Mouse (Mus musculus) hindbrain, embryonic 15.5 days (tissue): ENCODE measurements around the gene Kdm2a. TPM values are rescaled to one million over a fixed set of nuclear protein-coding genes. Genes with fewer than 3 reads are reported as not detected.
A peak's percentile ranks its signal among the peaks of the same experiment; 100 is the strongest.
"Not testable (repeated sequence)": the region's sequence is repeated elsewhere in the genome, so short reads cannot be mapped to it uniquely, and the experiment has no call there.

Experiments used
- ATAC-seq: fragments of 200-750 bp; cut with Nextera tagmentation; 2 replicates; pipeline ENCODE4 v1.8.0; 2017; ENCODE audit warnings: low read depth, moderate number of reproducible peaks, moderate TSS enrichment; ENCODE audit not compliant: low FRiP score
- H3K27ac ChIP-seq: fragments of 300-500 bp; sonication (generic); replicated peaks from 2 replicates; pipeline ENCODE4 v1.5.1; 2015; ENCODE audit warnings: mild to moderate bottlenecking, inconsistent platforms
- H3K27me3 ChIP-seq: fragments of 300-500 bp; sonication (generic); 2 replicates; pipeline ENCODE4 v1.6.1; 2015; ENCODE audit warnings: control low read depth, inconsistent platforms
- H3K36me3 ChIP-seq: fragments of 300-500 bp; sonication (generic); 2 replicates; pipeline ENCODE4 v1.6.1; 2015; ENCODE audit warnings: control low read depth, inconsistent platforms
- H3K4me1 ChIP-seq: fragments of 300-500 bp; sonication (generic); replicated peaks from 2 replicates; pipeline ENCODE4 v1.6.1; 2015; ENCODE audit warnings: control low read depth, inconsistent platforms
- H3K4me2 ChIP-seq: fragments of 300-500 bp; sonication (generic); 2 replicates; pipeline ENCODE4 v1.6.1; 2015; ENCODE audit warnings: moderate library complexity, mild to moderate bottlenecking, inconsistent platforms
- H3K4me3 ChIP-seq: fragments of 300-500 bp; sonication (generic); 2 replicates; pipeline ENCODE4 v1.5.1; 2015; ENCODE audit warnings: mild to moderate bottlenecking, inconsistent platforms
- H3K9ac ChIP-seq: fragments of 300-500 bp; sonication (generic); 2 replicates; pipeline ENCODE4 v1.6.1; 2015; ENCODE audit warnings: inconsistent platforms
- H3K9me3 ChIP-seq: fragments of 300-500 bp; sonication (generic); 2 replicates; pipeline ENCODE4 v1.6.1; 2016; ENCODE audit warnings: control low read depth, inconsistent platforms
- WGBS: fragments of 180-500 bp; shearing (Covaris S2); methylation state at CpG from one replicate; pipeline ENCODE4 v1.1.7; 2015; 5-methylcytosine and 5-hydroxymethylcytosine counted together
- polyA plus RNA-seq: library from polyadenylated mRNA; unstranded; fragments of >200 nt; fragmentation: Nextera tagmentation; extraction: Ambion mirVana; gene quantifications from 2 replicates; pipeline ENCODE4 v1.2.1, GENCODE M21; 2015

The Kdm2a gene
- polyA plus RNA-seq, 1 experiment from 2014 or later: 36.3 TPM

DNA sequence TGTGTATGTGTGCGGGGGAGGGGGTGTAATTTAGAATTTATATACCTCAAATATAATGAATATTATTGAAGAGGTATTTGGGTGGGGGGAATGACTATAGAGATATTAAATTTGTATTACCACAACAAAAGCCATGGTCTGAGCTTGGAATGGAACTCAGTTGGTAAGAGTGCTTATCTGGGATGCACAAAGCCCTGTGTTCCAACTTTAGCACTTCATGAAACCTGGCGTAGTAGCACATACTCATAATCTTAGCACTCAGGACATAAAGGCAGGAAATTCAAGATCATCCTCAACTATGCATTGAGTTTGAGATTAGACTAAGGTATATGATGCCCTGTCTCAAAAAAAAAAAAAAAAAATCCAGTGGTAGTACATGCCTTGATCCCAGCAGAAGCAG is 6.8 kb upstream of the Kdm2a start:
- H3K4me2 ChIP-seq: no peak overlapping the region
- no peaks in the 10 kb centered on the region for H3K36me3 ChIP-seq
- H3K27ac ChIP-seq: no peak overlapping the region
- no peak overlapping the region for H3K4me3 ChIP-seq
- no peak overlapping the region for H3K9ac ChIP-seq
- H3K27me3 ChIP-seq: no peaks in the 10 kb centered on the region
- ATAC-seq: no peak
- 99% methylated on average over 2 of the region's 2 CpGs for WGBS
- no peaks in the 10 kb centered on the region for H3K4me1 ChIP-seq
- H3K9me3 ChIP-seq: no peaks in the 10 kb centered on the region

GRCm38 (mm10) chr19:4398959-4399358 is 874 bp upstream of the Kdm2a start:
- WGBS: 73% methylated on average over 4 of the region's 4 CpGs
- no peak overlapping the region for H3K9ac ChIP-seq
- no peaks in the 10 kb centered on the region for H3K9me3 ChIP-seq
- H3K36me3 ChIP-seq: no peaks in the 10 kb centered on the region
- H3K27ac ChIP-seq: no peak overlapping the region
- H3K4me1 ChIP-seq: peaks cover 22% of the 10 kb centered on the region
- ATAC-seq: no peak
- H3K4me2 ChIP-seq: peak overlapping the region; percentile 91; the same call in 1 of the 2 replicates
- no peaks in the 10 kb centered on the region for H3K27me3 ChIP-seq
- H3K4me3 ChIP-seq: peak overlapping the region; percentile 96; the same call in 1 of the 2 replicates

DNA sequence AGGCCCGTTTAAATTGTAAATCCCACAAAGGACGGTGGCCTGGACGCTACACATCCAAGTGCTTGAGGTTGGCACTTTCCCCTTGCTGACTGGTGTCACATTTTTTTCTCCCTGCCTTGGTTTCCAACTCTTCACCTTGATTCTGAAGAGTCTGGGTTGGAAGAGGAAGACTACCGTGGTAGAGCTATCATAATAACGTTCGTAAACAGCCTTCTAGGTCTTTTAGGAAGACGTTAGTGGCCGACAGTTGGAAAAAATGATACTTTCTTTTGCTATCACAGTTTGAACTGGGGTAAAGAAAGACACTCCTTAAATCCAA is 504 bp upstream of the Kdm2a start:
- 33% methylated on average over 8 of the region's 8 CpGs for WGBS
- peak overlapping the region; percentile 89 for H3K27ac ChIP-seq
- no peak for ATAC-seq

GRCm38 (mm10) chr19:4396998-4397797 is 887 bp downstream of the Kdm2a start:
- H3K4me1 ChIP-seq: peaks cover 36% of the 10 kb centered on the region
- WGBS: under 1% methylated on average over 63 of the region's 90 CpGs

More for the DNA sequence above, 504 bp upstream of the Kdm2a start:
- H3K4me1 ChIP-seq: peaks cover 25% of the 10 kb centered on the region
- no peaks in the 10 kb centered on the region for H3K9me3 ChIP-seq
- H3K36me3 ChIP-seq: no peaks in the 10 kb centered on the region
- H3K27me3 ChIP-seq: no peaks in the 10 kb centered on the region
- H3K9ac ChIP-seq: peak overlapping the region; percentile 67
- peak overlapping the region; percentile 91 for H3K4me2 ChIP-seq
- peak overlapping the region; percentile 96 for H3K4me3 ChIP-seq

GRCm38 (mm10) chr19:4396081-4396997 is 1.7 kb downstream of the Kdm2a start:
- under 1% methylated on average over 77 of the region's 80 CpGs for WGBS
- no peaks in the 10 kb centered on the region for H3K36me3 ChIP-seq
- H3K9me3 ChIP-seq: no peaks in the 10 kb centered on the region
- H3K4me2 ChIP-seq: peak overlapping the region; percentile 70
- H3K27ac ChIP-seq: peak overlapping the region; percentile 97
- H3K4me1 ChIP-seq: peaks cover 44% of the 10 kb centered on the region
- H3K4me3 ChIP-seq: peak overlapping the region; percentile 96
- ATAC-seq: peak; percentile 52
- H3K9ac ChIP-seq: peak overlapping the region; percentile 98
- no peaks in the 10 kb centered on the region for H3K27me3 ChIP-seq

More at GRCm38 (mm10) chr19:4396998-4397797, 887 bp downstream of the Kdm2a start:
- H3K9ac ChIP-seq: peak overlapping the region; percentile 98
- H3K27me3 ChIP-seq: no peaks in the 10 kb centered on the region
- no peaks in the 10 kb centered on the region for H3K36me3 ChIP-seq
- peak; percentile 95 for ATAC-seq
- peak overlapping the region; percentile 96 for H3K4me3 ChIP-seq
- H3K4me2 ChIP-seq: peak overlapping the region; percentile 91
- peak overlapping the region; percentile 97 for H3K27ac ChIP-seq
- H3K9me3 ChIP-seq: no peaks in the 10 kb centered on the region

DNA sequence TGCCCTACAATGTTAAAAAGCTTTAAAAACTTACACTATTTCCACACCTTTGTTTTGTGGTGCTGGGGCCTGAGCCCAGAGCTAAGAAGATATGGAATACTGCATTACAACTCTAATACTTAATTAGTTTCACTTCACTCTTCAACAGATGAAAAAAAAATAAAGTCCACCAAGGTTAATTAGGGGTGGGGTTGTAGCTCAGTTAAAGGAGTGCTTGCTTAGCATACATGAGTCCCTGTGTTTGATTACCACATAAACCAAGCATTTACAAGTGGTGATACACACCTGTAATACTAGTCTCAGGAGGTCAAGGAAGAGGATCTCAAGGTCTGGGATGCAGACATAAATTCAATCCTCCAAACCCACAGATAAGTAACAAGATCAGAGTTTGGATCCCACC is 10.8 kb downstream of the Kdm2a start:
- Histone ChIP-seq H3K4me1 (peaks cover 9% of the 10 kb centered on the region), H3K4me2 (no peak overlapping the region), H3K9ac (no peak overlapping the region), H3K36me3 (no peaks in the 10 kb centered on the region), H3K4me3 (no peak overlapping the region), H3K27ac (no peak overlapping the region), H3K9me3 (no peaks in the 10 kb centered on the region), H3K27me3 (no peaks in the 10 kb centered on the region)
- no peak for ATAC-seq

DNA sequence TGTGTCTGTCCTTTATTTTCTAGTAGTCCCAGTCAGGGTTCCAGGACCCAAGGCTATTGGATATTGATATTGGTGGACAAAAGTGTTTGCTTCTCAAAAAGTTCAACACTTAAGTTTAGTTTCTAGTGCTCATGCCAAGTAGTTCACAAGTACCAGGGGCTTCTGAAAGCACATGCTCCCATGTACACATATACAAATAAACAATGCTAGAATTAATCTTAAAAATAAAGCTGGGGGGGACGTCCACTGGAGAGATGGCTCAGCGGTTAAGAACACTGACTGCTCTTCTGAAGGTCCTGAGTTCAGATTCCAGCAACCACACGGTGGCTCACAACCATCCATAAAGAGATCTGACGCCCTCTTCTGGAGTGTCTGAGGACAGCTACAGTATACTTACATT is 13.1 kb downstream of the Kdm2a start:
- ATAC-seq: no peak
- no peak overlapping the region for H3K4me2 ChIP-seq
- H3K4me1 ChIP-seq: no peaks in the 10 kb centered on the region
- no peak overlapping the region for H3K4me3 ChIP-seq
- no peak overlapping the region for H3K27ac ChIP-seq
- H3K9ac ChIP-seq: no peak overlapping the region
- WGBS: 83% methylated on average over 4 of the region's 4 CpGs
- no peaks in the 10 kb centered on the region for H3K36me3 ChIP-seq
- H3K9me3 ChIP-seq: no peaks in the 10 kb centered on the region
- H3K27me3 ChIP-seq: no peaks in the 10 kb centered on the region

DNA sequence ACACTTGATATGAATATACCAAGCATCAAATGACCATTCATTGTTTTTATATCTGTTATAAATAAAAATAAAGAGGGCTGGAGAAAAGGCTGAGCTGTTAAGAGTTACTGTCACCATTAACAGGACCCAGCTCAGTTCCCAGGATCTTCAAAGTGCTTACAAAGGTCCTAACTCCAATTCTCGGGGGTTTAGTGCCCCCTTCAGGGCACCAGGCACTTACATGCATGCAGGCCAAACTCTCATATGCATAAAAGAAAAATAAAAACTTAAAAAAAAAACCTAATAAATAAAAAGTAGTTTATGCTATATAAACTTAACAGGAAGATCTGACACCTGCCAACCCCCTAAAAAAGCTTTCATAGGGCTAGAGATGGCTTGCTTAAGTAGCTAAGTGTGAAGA is 13.8 kb downstream of the Kdm2a start:
- Histone ChIP-seq H3K4me2 (no peak overlapping the region), H3K36me3 (no peaks in the 10 kb centered on the region), H3K4me3 (no peak overlapping the region), H3K9me3 (no peaks in the 10 kb centered on the region), H3K27ac (no peak overlapping the region), H3K9ac (no peak overlapping the region), H3K4me1 (no peaks in the 10 kb centered on the region), H3K27me3 (no peaks in the 10 kb centered on the region)
- WGBS: 57% methylated on average over 1 of the region's 1 CpGs
- ATAC-seq: no peak

- ATAC-seq: no peak
- Histone ChIP-seq H3K4me1 (no peaks in the 10 kb centered on the region), H3K9me3 (no peaks in the 10 kb centered on the region), H3K36me3 (0 out of 2 replicates have a peak, but pooled peaks cover 5% of the 10 kb centered on the region), H3K9ac (no peak overlapping the region), H3K4me2 (no peak overlapping the region), H3K4me3 (no peak overlapping the region), H3K27ac (no peak overlapping the region), H3K27me3 (no peaks in the 10 kb centered on the region)
Measured at GRCm38 (mm10) chr19:4383306-4383705, 14.8 kb downstream of the Kdm2a start.

GRCm38 (mm10) chr19:4382303-4382702 is 15.8 kb downstream of the Kdm2a start:
- H3K4me1 ChIP-seq, H3K36me3 ChIP-seq, ATAC-seq, H3K27me3 ChIP-seq, H3K27ac ChIP-seq, H3K4me2 ChIP-seq, H3K9me3 ChIP-seq, H3K4me3 ChIP-seq, H3K9ac ChIP-seq: not testable (repeated sequence)
- 96% methylated on average over 1 of the region's 1 CpGs for WGBS

GRCm38 (mm10) chr19:4370656-4371055 is 27.4 kb downstream of the Kdm2a start:
- no peak overlapping the region for H3K9ac ChIP-seq
- H3K4me1 ChIP-seq: no peaks in the 10 kb centered on the region
- H3K9me3 ChIP-seq: no peaks in the 10 kb centered on the region
- H3K4me3 ChIP-seq: no peak overlapping the region
- H3K27ac ChIP-seq: no peak overlapping the region
- WGBS: 93% methylated on average over 2 of the region's 2 CpGs
- no peak for ATAC-seq
- H3K27me3 ChIP-seq: no peaks in the 10 kb centered on the region
- no peak overlapping the region for H3K4me2 ChIP-seq
- no peaks in the 10 kb centered on the region for H3K36me3 ChIP-seq

GRCm38 (mm10) chr19:4370254-4370653 is 27.8 kb downstream of the Kdm2a start:
- H3K4me1 ChIP-seq: no peaks in the 10 kb centered on the region
- 97% methylated on average over 1 of the region's 1 CpGs for WGBS

More at GRCm38 (mm10) chr19:4370254-4370653, 27.8 kb downstream of the Kdm2a start:
- H3K9ac ChIP-seq: no peak overlapping the region
- no peaks in the 10 kb centered on the region for H3K27me3 ChIP-seq
- no peaks in the 10 kb centered on the region for H3K9me3 ChIP-seq
- no peak overlapping the region for H3K4me3 ChIP-seq
- H3K4me2 ChIP-seq: no peak overlapping the region
- ATAC-seq: no peak
- H3K27ac ChIP-seq: no peak overlapping the region
- no peaks in the 10 kb centered on the region for H3K36me3 ChIP-seq
